Mouse (Mus musculus): ENCODE results near the gene Olfr26.

DNA sequence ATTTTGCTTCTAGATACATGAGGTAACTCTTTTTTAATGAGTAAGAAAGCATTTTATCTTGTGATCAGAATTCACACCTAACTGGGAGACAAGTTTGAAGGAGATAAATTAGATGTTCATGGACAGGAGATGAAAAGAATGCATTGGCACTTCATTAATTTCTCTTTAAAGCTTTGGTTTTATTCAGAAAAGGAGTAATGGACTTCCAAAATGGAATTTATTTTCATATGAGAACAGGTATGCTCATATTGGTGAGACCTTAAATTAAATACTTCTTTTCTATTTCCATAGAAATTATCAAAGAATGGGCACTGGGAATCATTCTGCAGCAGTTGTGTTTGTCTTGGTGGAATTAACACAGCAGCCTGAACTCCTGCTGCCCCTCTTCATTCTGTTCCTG is at the start of gene Olfr26:
- TF ChIP-seq CTCF (IDR thresholded peaks at IDR 0.05; ENCODE audit: extremely low read depth, insufficient read depth, low read length) (no peak), POLR2A (IDR thresholded peaks at IDR 0.05; ENCODE audit: extremely low read depth, insufficient read depth, low read length) (no peak)
